Mouse (Mus musculus) embryonic fibroblast, embryonic 13.5 days (primary cell): ENCODE results near the gene Yy1.

Experiments
- CTCF ChIP-seq: IDR thresholded peaks from 2 replicates; pipeline ENCODE4 v1.5.1; 2011; ENCODE audit warnings: mild to moderate bottlenecking, control low read depth, low read length, moderate library complexity, borderline replicate concordance; ENCODE audit not compliant: insufficient read depth
- POLR2A ChIP-seq: IDR thresholded peaks from 2 replicates; pipeline ENCODE4 v1.6.1; 2011; ENCODE audit warnings: low read depth, mild to moderate bottlenecking, control low read depth, low read length, moderate library complexity

- TF ChIP-seq CTCF (no peak), POLR2A (no peak)
These were observed 30.3 kb downstream of the Yy1 start for GRCm38 (mm10) chr12:108823036-108823435.
